Mouse (Mus musculus): ENCODE data around the gene Nrsn2. TPM values are rescaled to one million over a fixed set of nuclear protein-coding genes. Genes with fewer than 3 reads are reported as not detected.

The Nrsn2 gene
- not detected in 2 replicates for polyA plus RNA-seq (2012)

GRCm38 (mm10) chr2:152376345-152376741 is at the start of gene Nrsn2:
Gene Nrsn2 (minus strand): TSS chr2:152376638.
- TF ChIP-seq GATA1 (IDR thresholded peaks at IDR 0.05; ENCODE audit: low read length) = no peak

- no peak for TF ChIP-seq GATA1 (IDR thresholded peaks at IDR 0.05; ENCODE audit: low read length)
Observed at GRCm38 (mm10) chr2:152415786-152416185, 39.3 kb upstream of the Nrsn2 start.

DNA sequence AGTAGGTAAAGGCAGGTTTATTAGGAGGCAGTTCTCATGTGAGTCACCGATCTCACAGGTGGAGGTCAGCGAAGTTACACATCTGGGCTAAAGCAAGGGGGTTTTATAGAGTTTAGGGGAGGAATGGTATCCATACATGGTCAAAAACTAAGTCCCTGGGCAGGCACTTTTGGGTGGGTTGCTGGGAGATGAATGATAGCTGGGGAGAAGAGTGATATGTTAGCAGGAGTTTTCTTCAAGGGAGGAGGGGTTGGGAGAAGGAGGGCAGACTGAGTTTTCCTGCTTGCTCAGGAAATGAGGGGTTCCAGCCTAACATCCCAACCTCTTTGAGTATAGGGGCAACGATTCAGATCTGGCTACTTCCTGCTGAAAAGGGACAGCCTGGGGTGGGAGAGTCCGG is 38.8 kb upstream of the Nrsn2 start, which contains the start of gene 6820408C15Rik:
TSS of gene 6820408C15Rik (plus strand) at position 301 of the 400 bp plus-strand sequence.
- no peak for TF ChIP-seq GATA1 (IDR thresholded peaks at IDR 0.05; ENCODE audit: low read length)

GRCm38 (mm10) chr2:152414591-152415165 is 38.2 kb upstream of the Nrsn2 start, which contains the start of gene Zcchc3:
Gene Zcchc3 (minus strand): TSS chr2:152415027.
- no peak for TF ChIP-seq GATA1 (IDR thresholded peaks at IDR 0.05; ENCODE audit: low read length)

- no peak for TF ChIP-seq GATA1 (IDR thresholded peaks at IDR 0.05; ENCODE audit: low read length)
Observed at GRCm38 (mm10) chr2:152413765-152414584, 37.5 kb upstream of the Nrsn2 start.

GRCm38 (mm10) chr2:152413158-152413764 is 36.8 kb upstream of the Nrsn2 start:
- TF ChIP-seq GATA1 (IDR thresholded peaks at IDR 0.05; ENCODE audit: low read length) = no peak

GRCm38 (mm10) chr2:152412526-152413157 is 36.2 kb upstream of the Nrsn2 start:
- TF ChIP-seq GATA1 (IDR thresholded peaks at IDR 0.05; ENCODE audit: low read length) = no peak

GRCm38 (mm10) chr2:152411471-152411870 is 35.0 kb upstream of the Nrsn2 start:
- no peak for TF ChIP-seq GATA1 (IDR thresholded peaks at IDR 0.05; ENCODE audit: low read length)

DNA sequence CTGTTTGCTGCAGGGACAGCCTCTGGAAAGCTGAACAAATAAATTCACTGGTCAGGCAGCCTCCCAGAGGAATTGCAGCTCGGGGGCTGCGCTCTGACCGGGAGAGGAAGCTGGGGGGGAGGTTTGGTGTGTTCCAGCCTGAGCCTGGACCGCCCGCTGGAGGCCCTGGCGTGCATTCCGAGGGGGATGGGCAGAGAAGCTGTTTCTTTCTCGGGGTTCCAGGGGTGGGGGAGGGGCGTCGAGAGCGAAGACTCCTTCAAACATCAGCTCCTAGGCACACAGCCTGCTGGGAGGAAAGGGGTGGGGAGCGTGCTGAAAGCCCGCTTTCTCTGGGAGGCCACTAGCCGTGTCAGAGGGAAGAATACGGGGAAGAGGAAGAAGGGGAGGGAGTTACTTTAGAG is 34.5 kb upstream of the Nrsn2 start:
- TF ChIP-seq GATA1 (IDR thresholded peaks at IDR 0.05; ENCODE audit: low read length) = no peak

GRCm38 (mm10) chr2:152409781-152410180 is 33.3 kb upstream of the Nrsn2 start:
- TF ChIP-seq GATA1 (IDR thresholded peaks at IDR 0.05; ENCODE audit: low read length) = no peak

- no peak for TF ChIP-seq GATA1 (IDR thresholded peaks at IDR 0.05; ENCODE audit: low read length)
Observed at GRCm38 (mm10) chr2:152406126-152406525, 29.7 kb upstream of the Nrsn2 start.

GRCm38 (mm10) chr2:152399122-152399542 is 22.7 kb upstream of the Nrsn2 start:
- TF ChIP-seq GATA1 (IDR thresholded peaks at IDR 0.05; ENCODE audit: low read length) = no peak

DNA sequence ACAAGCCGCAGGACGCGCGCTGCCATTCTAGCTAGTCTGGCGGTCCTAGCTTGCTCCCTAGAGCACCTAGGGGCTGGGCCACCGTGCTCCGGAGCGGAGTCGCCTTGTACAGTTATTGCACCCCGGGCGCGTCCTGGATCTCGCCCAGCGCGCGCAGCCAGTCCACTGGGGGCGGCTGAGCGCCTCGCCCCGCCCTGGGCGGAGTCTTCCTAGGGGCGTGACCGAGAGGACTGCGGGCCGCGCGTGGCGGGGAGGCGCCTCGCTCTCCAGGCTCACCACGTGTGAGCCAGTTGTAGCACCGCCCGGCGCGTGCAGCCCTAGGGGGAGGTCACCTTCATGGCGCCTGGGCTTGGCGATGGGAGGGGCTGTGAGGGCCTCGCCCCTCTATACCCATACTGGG is 22.3 kb upstream of the Nrsn2 start:
- no peak for TF ChIP-seq GATA1 (IDR thresholded peaks at IDR 0.05; ENCODE audit: low read length)

DNA sequence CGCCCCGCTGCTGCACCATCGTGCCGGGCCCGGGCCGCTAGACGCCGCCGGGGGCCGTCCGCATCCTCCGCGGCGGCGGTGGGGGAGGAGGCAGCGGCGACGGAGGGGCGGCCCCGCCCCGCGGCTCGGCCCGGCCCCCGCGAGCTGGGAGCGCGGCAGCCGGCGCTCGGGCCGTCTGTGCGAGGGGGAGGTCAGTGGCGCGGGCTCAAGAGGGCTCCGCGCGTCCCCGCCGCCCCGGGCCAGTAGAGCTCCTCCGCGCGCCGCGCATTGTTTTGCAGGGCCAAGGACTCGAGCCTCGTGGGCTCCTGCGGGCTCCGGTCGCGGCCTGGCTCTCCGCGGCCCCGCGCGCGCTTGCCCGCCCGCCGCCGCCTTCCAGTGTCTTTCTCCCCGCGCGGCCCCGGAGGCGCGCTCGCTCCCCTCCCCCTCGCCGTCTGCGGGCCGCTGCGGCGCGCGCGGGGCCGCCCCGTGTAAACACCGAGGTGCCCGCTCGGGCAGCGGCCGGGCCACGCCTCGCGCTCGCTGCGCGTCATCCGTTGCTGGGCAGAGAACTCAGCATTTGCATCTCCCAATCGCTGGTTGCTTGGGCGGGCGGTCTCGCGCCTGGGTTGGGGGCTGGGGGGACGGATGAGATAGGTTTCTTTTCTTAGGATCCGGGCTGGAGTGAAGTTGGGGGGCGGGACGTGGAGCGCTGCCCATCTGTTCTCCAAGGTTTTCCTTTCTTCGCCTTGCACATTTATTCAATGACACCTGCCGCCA is 21.4 kb upstream of the Nrsn2 start, which contains the start of gene Sox12:
TSS of gene Sox12 (minus strand) at position 384 of the 756 bp plus-strand sequence.
- TF ChIP-seq GATA1 (IDR thresholded peaks at IDR 0.05; ENCODE audit: low read length) = no peak

DNA sequence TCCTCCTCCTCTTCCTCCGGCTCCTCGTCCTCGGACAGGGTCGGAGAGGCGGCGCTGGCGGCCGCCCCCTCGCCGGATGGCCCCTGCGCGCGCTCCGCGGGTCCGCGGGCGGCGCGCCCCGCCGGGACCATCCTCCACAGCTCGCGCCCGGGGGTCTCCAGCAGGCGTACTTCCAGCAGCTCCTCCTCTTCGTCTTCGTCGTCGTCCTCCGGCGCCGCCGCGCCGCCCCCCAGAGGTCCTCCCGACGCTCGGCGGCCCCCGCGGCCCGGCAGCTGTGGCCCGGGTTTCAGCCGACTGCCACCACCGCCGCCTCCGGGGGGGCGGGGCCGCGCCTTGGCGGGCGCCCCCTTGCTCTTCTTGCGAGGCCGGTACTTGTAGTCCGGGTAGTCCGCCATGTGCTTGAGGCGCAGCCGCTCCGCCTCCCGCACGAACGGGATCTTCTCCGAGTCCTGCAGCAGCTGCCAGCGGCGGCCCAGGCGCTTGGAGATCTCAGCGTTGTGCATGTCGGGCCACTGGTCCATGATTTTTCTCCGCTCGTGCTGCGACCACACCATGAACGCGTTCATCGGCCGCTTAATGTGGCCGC is 20.7 kb upstream of the Nrsn2 start:
- no peak for TF ChIP-seq GATA1 (IDR thresholded peaks at IDR 0.05; ENCODE audit: low read length)
